In the genomic region with DNA sequence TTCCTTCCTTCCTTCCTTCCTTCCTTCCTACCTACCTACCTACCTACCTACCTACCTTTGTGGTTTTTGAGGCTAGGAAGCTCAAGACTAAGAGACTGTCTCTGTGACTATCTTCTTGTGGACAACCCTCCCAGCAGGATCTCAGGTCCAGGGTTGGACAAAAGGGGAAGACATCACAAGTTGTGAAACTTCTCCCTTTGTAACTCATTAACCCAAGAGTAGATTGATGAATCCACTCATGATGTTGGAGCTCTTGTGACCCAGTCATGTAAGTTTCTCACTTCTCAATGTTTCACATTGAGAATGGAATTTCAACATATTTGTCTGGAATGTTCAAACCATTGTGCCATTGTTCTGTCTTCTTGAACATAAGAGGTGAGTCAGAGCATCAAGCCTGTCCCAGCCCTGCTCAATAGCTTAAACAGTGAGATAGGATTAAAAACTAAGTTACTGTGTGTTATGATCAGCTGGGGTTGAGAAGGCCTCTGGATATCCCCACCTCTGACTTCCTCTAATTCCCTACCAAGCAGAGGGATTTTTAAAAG, we compare ENCODE assay signal across 26 mouse cellular contexts.
DNase-seq lines count a peak whose midpoint lies in the region; ATAC-seq lines count a peak whose summit lies in the region.
"Had no signal": no experiment of that assay in that cellular context is flagged by ENCODE, and none has a peak within 500 bp of the region (broad histone marks: within the 10 kb centered on the region; RNA-seq: fewer than 3 reads in every experiment).

No protein-coding gene starts in this region.

- intact Hi-C loops in heart, postnatal 14 days (cut with DNase I): no loop called here

- peak; percentile 9 for DNase-seq in lung, postnatal 25 days (ENCODE audit: low spot score)
- no peak for DNase-seq in lung, postnatal 36 days
- DNase-seq in heart, postnatal 14 days: no peak
- DNase-seq in embryo, embryonic 10 days (ENCODE audit: low spot score): no peak
- DNase-seq: adrenal gland, postnatal 14 days; cerebellum, adult 11 months; cerebellum, adult 2 months; cerebellum, postnatal 10 days; cerebellum, postnatal 36 days; gastrocnemius, postnatal 25 days; heart, adult 2 months; heart, postnatal 36 days had no signal

- no peak overlapping the region for H3K27ac ChIP-seq in intestine, embryonic 15.5 days
- H3K27ac ChIP-seq: embryonic facial prominence, embryonic 12.5 days; embryonic facial prominence, embryonic 15.5 days; forebrain, embryonic 12.5 days; forebrain, embryonic 15.5 days; heart, adult 2 months; heart, embryonic 10.5 days; hindbrain, embryonic 10.5 days; hindbrain, embryonic 13.5 days had no signal

- 0 out of 2 replicates have a peak, but pooled peaks have one; percentile 30 for ATAC-seq in common myeloid progenitor, adult 5-6 weeks (replicated peaks; ENCODE audit: low read depth, poor library complexity, severe bottlenecking)
- ATAC-seq in megakaryocyte, adult 5-6 weeks (ENCODE audit: poor library complexity, severe bottlenecking): peak; percentile 68
- ATAC-seq in intestine, embryonic 15.5 days: no peak
- ATAC-seq: CD4-positive, CD25-positive, alpha-beta regulatory T cell, adult 4 months; forebrain, embryonic 15.5 days; hindbrain, embryonic 16.5 days; intestine, embryonic 16.5 days had no signal

- H3K9me3 ChIP-seq in intestine, embryonic 15.5 days: no peaks in the 10 kb centered on the region
- H3K9me3 ChIP-seq: embryonic facial prominence, embryonic 12.5 days; embryonic facial prominence, embryonic 15.5 days; forebrain, embryonic 12.5 days; forebrain, embryonic 15.5 days; heart, embryonic 10.5 days; hindbrain, embryonic 10.5 days; hindbrain, embryonic 13.5 days had no signal

- H3K4me2 ChIP-seq in intestine, embryonic 15.5 days (replicated peaks): no peak overlapping the region
- H3K4me2 ChIP-seq: embryonic facial prominence, embryonic 12.5 days; embryonic facial prominence, embryonic 15.5 days; forebrain, embryonic 12.5 days; forebrain, embryonic 15.5 days; hindbrain, embryonic 13.5 days had no signal

- no peaks in the 10 kb centered on the region for H3K36me3 ChIP-seq in intestine, embryonic 15.5 days
- H3K36me3 ChIP-seq: embryonic facial prominence, embryonic 12.5 days; embryonic facial prominence, embryonic 15.5 days; forebrain, embryonic 12.5 days; forebrain, embryonic 15.5 days; heart, embryonic 10.5 days; hindbrain, embryonic 10.5 days; hindbrain, embryonic 13.5 days had no signal

- H3K4me1 ChIP-seq in intestine, embryonic 15.5 days (replicated peaks): no peaks in the 10 kb centered on the region
- H3K4me1 ChIP-seq: embryonic facial prominence, embryonic 12.5 days; embryonic facial prominence, embryonic 15.5 days; forebrain, embryonic 15.5 days; heart, embryonic 10.5 days; hindbrain, embryonic 10.5 days; hindbrain, embryonic 13.5 days had no signal

- no peak overlapping the region for H3K9ac ChIP-seq in intestine, embryonic 15.5 days
- H3K9ac ChIP-seq: embryonic facial prominence, embryonic 12.5 days; embryonic facial prominence, embryonic 15.5 days; forebrain, embryonic 12.5 days; forebrain, embryonic 15.5 days; hindbrain, embryonic 13.5 days had no signal

- H3K27me3 ChIP-seq in intestine, embryonic 15.5 days (replicated peaks): no peaks in the 10 kb centered on the region
- H3K27me3 ChIP-seq: embryonic facial prominence, embryonic 12.5 days; embryonic facial prominence, embryonic 15.5 days; forebrain, embryonic 12.5 days; forebrain, embryonic 15.5 days; hindbrain, embryonic 13.5 days had no signal

- H3K4me3 ChIP-seq in intestine, embryonic 15.5 days (replicated peaks): no peak overlapping the region
- H3K4me3 ChIP-seq: embryonic facial prominence, embryonic 12.5 days; embryonic facial prominence, embryonic 15.5 days; erythroblast, embryonic 14.5 days; forebrain, embryonic 12.5 days; forebrain, embryonic 15.5 days; heart, adult 2 months; heart, embryonic 10.5 days; hindbrain, embryonic 10.5 days; hindbrain, embryonic 13.5 days had no signal
